Mouse (Mus musculus) c-Kit-negative CD71-positive TER-119-positive erythroid progenitor cells, embryonic 14.5 days (primary cell): ENCODE data around the gene Ubap2l.

Experiments
- DNase-seq: peaks from one replicate; pipeline ENCODE4 v3.0.0-alpha.2; 2013; ENCODE audit warnings: low read depth, low spot score

Gene Ubap2l

DNA sequence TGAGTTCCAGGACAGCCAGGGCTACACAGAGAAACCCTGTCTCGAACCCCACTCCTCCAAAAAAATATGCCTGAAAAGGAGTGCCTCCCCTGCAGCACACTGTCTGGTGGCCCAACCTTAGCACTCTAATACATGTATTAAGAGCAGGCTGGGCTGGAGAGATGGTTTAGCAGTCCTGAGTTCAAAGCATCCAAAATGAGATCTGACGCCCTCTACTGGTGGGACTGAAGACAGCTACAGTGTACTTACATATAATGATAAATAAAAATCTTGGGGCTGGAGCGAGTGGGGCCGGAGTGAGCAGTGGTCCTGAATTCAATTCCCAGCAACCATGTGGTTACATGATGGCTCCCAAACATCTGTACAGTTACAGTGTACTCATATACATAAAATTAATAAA is 85.5 kb downstream of the Ubap2l start:
- peak; percentile 13 for DNase-seq

DNA sequence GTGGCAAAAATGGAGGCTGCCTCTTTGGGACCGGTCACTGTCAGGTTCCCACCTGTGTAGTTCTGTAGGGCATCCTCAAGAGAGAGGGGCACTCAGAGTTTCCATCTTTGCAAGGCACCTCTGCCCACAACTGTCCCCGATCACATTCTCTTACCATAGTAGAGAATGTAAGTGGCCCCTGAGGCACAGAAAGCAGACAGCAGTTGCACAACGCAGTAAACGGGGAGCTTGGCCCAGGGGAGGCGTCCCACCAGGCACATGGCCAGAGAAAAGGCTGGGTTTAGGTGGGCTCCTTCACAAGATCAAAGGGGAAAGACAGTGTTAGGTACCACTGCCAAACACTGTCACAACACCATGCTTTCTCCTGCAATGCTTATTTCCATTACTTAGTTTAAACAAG is 86.5 kb downstream of the Ubap2l start:
- DNase-seq = no peak

DNA sequence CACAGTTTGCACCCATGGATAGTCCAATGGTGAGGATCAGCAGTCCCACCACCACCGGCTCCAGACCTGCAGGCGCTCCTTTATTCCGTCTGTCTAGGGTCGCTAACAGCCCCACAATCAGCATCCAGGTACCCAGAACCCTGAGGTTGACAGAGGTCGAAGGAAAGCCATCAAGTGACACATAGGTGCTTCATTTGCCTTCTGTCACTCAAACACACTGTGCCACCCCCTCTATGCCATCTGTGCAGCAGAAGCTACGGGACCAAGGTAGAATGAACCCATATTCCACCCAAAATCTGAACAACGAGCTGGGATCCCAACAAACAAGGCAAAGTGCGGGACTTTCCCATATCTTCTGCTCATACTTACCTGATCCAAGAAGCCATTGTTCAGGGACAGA is 86.9 kb downstream of the Ubap2l start:
- DNase-seq = no peak

DNA sequence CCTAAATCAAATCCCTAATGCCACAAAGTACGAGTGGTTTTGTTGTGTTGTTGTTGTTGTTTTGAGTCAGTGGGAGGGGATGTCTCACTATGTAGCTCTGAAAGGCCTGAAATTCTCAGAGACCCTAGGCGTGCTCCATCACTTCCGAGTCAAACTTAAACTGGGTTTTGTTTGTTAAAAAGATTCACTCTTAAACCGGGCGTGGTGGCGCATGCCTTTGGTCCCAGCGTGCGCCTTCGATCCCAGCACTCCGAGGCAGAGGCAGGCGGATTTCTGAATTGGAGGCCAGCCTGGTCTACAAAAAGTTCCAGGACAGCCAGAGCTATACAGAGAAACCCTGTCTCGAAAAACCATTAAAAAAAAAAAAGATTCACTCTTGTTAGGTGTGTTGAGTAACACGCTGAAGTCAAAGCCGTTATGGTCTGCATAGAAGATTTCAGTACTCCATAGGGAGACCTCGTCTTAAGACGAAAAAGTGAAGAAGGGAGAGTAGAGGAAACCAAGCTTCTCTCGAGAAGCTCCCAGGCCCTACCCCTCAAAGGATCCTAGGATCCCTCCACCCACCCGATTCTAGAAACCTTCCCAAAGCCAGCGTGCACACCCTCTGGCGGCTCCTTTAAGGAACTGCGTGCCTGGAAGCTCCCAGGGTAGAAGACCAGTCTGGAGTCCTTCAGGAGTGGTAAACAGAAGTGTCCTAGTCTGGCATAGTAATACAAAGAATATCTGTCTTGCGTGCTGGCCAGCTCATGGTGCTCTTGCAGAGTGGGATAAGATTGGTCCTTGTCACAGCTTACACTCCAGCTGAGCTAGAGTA is 88.3 kb downstream of the Ubap2l start:
- no peak for DNase-seq

DNA sequence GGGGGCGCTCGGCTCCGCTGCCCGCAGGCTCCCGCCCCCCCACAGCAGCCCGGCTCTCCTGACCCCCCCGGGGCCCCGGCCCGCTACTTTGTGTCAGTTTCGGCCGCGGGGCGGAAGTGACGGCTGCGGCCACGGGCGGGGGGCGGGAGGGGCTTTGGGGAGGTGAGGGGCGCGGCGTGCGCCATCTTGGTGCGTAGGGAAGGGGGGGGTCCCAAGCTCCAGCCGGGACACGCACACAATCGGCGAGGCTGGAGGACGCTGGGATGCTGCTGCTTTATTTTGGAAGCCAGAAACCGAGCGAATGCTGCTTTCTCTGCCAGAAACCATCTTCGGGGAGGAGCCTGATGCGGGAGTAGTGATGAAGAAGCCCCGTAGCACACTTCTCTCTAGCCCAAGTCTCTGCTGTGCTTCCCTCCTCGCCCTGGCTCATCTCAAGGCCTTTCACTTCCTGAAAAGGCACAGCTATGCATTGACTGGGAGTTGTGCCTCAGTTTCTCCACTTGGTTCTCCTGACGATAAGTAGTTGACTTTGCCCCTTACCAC is 89.1 kb downstream of the Ubap2l start, which contains the start of gene Atp8b2:
Atp8b2 (minus strand) TSS at position 288 of the 543 bp plus-strand sequence.
- DNase-seq = no peak

DNA sequence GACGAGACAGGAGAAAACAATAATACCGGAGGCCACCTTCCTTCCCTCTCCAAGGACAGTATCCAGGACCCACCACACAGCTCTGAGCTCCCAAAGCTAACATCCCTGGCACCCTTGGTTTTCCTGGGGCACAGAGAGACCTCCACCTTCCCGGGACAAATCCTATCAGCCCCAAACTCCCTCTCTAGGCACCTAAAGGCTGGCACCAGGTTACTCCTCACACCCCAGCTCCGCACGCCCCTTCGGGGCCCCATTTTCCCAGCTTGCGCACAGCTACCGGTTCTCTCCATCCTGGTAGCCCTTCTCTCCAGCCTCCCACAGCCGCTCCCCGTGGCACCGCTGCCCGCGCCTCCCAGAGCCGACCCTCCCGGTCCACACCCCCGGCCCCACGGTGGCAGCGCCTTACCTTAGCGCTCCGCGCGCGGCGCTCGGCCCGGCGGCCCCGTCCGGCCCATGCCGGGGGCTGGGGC is 89.6 kb downstream of the Ubap2l start:
- DNase-seq = no peak

DNA sequence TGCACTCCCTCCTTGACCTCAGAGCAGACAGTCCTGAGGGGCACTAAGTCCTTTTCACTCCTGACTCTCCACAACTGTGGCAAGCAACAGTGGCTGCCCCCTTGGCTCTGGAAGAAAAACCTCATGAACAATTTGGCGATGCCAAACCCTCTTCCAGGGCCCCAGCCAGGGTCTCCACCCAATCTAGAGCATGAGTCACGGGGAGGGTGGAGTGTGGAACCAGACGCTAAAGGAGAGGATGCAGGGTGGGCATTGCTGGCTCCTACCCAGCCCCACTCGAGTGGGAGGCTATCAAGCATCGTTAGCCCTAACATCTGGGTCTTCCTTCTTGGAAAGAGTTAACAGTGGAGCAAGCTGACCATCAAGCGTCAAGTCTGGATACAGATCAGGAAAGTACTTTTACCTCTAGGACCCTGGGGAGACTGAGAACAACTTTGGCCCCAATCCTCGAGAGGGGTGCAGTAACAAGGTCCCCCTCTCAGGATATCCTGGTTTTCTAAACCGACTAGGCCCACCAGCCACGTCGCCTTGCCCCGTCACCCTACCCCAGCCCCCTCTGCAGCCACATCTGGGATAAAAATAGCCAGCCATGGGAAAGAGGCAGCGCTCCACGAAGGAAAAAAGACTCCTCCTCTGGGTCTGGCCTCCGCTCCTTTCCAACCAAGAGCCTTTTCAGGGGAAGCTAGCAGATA is 90.2 kb downstream of the Ubap2l start:
- no peak for DNase-seq

DNA sequence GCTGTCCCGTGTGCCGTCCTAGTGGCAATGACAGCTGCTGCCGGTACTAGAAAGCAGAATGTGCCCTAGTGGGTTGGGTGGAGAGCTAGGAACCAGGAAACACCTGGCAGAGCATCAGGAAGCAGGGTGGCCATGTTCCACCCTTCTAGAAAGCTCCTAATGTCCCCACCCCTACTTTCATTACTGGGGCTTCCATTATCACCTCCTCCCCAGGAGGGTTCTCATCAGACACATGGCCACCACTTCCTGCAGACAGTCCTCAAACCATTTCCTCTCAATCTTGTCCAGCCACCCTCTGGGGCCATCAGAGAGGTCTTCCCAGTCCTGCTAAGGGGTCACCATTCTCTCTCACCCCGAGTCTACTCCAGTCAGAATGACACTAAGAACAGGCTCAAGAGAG is 91.0 kb downstream of the Ubap2l start:
- no peak for DNase-seq

DNA sequence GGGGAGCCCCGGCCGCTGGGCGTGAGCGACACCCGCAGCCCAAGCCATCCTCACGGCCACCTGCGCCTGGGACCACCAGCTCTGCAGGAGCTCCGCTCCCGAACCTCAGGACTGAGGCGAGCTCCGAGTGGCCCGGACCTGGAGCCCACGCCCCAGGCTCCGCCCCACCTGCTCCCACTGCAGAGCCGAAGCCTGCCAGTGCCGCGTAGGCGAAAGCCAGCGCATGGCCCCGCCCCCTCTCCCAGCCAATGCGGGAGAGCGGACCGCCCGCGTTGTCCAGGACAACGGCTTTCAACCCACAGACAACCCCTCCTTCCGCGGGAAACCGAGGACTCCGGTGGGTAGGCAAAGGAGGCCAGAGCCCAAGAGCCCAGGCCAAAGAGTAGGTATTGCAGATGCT is 92.0 kb downstream of the Ubap2l start:
- no peak for DNase-seq

DNA sequence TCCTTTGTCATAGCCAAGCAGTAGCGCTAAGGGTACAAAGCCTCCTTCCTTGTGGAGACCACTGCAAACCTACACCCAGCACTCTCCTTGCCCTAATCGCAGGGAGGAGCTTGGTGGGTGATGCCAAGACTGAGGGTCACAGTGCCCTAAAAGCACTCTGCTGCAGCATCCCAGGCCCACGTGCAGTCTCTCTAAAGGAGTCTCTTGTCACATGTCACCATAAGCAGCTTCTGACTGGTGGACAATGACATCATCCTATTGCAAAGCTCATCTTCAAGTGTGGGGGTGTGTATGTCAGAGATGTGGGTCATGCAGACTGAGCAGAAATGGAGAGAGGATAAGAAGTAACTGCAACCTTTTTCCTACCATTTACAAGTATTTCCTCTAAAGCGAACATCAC is 93.0 kb downstream of the Ubap2l start:
- no peak for DNase-seq

DNA sequence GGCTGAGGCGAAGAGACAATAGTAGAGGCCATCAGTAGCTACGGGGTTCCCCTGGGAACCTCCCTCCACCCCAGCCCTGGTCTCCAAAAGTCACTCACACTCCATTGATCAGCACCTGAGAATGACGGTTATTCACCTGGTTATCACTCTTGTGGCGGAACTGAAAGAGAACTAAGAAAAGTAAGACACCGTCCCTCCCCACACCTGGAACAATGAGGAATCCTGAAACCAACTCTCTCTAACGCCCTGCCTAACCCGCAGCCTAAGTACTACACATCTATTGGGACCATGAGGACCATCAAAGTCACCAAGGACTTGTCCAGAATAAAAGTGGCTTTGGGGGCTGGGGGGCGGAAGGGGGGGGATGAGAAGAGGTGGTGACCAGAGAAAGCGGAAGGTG is 94.5 kb downstream of the Ubap2l start:
- no peak for DNase-seq

DNA sequence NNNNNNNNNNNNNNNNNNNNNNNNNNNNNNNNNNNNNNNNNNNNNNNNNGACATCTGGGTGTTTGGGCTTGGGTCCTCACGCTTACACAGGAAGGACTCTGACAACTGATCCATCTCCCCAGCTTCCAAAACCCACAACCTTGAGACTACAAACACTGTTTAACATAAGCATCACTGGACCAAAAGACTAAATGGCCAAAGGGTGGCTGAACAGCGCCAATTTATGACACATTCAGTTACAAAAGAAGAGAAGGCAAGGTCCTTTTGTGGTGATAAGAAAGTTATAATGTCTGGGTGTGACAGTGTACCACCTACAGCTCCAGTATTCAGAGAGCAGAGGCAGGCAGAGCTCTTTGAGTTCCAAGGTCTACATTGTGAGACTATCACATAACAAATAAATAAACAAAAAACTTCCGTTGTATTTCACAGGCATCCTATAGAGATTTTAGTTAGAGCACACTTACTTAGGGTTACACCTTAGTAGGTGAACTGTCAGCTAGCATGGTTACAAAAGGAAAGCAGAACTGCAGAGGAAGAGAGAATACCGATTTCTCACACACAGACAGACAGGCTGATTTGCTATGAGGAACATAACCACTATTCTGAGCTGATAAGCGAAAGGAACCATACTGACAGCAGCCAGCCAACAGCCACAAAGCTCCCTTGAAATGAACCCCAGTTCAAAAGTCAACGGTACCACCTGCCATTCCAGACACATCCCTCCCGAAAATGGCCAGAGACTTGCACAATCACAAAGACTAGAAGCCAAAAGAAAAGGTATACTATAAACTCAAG is 96.1 kb downstream of the Ubap2l start:
- DNase-seq = no peak

DNA sequence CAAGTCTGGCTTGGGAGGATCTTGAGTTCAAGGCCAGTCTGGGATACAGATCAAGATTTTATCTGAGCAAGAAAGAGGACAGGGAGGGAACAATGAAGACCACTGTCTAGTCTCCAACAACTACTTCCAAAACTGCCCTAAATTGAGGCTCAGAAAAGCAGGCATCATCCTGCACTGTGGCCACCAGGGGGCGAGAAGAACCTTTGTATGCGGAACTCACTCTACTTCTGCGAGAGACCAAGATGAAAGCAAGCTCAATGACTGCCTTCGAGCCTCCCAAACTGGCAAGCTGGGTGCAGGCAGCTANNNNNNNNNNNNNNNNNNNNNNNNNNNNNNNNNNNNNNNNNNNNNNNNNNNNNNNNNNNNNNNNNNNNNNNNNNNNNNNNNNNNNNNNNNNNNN is 99.0 kb downstream of the Ubap2l start:
- DNase-seq = peak; percentile 50
